Mouse (Mus musculus): ENCODE measurements around the gene Rgp1. TPM values are rescaled to one million over a fixed set of nuclear protein-coding genes. Genes with fewer than 3 reads are reported as not detected.

The Rgp1 gene
- polyA plus RNA-seq, 1 experiment from 2014 or later, result 32.2 TPM

- peak; percentile 16; the same call in 1 of the 2 replicates for ATAC-seq (ENCODE audit: borderline replicate concordance, extremely low read depth, low FRiP score, low TSS enrichment)
- Histone ChIP-seq H3K4me2 (peak overlapping the region; percentile 94), H3K9ac (peak overlapping the region; percentile 87), H3K4me1 (peaks cover 29% of the 10 kb centered on the region), H3K27me3 (no peaks in the 10 kb centered on the region), H3K36me3 (no peaks in the 10 kb centered on the region), H3K9me3 (no peaks in the 10 kb centered on the region), H3K4me3 (peak overlapping the region; percentile 75), H3K27ac (no peak overlapping the region)
- WGBS, result 46% methylated on average over 42 of the region's 42 CpGs
These were observed 53.7 kb downstream of the Rgp1 start for GRCm38 (mm10) chr4:43631956-43632920.

GRCm38 (mm10) chr4:43633296-43633695, 54.8 kb downstream of the Rgp1 start:
- WGBS, result 83% methylated on average over 8 of the region's 8 CpGs
- H3K4me2 ChIP-seq, result peak overlapping the region; percentile 94; the same call in 1 of the 2 replicates

GRCm38 (mm10) chr4:43633736-43634135, 55.2 kb downstream of the Rgp1 start:
- Histone ChIP-seq H3K27me3 (no peaks in the 10 kb centered on the region), H3K4me3 (no peak overlapping the region), H3K9me3 (no peaks in the 10 kb centered on the region), H3K9ac (no peak overlapping the region), H3K27ac (no peak overlapping the region), H3K4me1 (peaks cover 29% of the 10 kb centered on the region), H3K36me3 (no peaks in the 10 kb centered on the region), H3K4me2 (no peak overlapping the region)
- 84% methylated on average over 2 of the region's 2 CpGs for WGBS
- no peak for ATAC-seq (ENCODE audit: borderline replicate concordance, extremely low read depth, low FRiP score, low TSS enrichment)

More at GRCm38 (mm10) chr4:43633296-43633695, 54.8 kb downstream of the Rgp1 start:
- H3K4me1 ChIP-seq, result peaks cover 29% of the 10 kb centered on the region
- H3K4me3 ChIP-seq, result no peak overlapping the region
- no peaks in the 10 kb centered on the region for H3K27me3 ChIP-seq
- no peaks in the 10 kb centered on the region for H3K9me3 ChIP-seq
- H3K27ac ChIP-seq, result no peak overlapping the region
- no peaks in the 10 kb centered on the region for H3K36me3 ChIP-seq
- no peak overlapping the region for H3K9ac ChIP-seq
- ATAC-seq (ENCODE audit: borderline replicate concordance, extremely low read depth, low FRiP score, low TSS enrichment), result no peak

- Histone ChIP-seq H3K9me3 (no peaks in the 10 kb centered on the region), H3K4me2 (no peak overlapping the region), H3K27ac (no peak overlapping the region), H3K36me3 (no peaks in the 10 kb centered on the region), H3K27me3 (no peaks in the 10 kb centered on the region), H3K4me3 (no peak overlapping the region), H3K9ac (no peak overlapping the region), H3K4me1 (peaks cover 28% of the 10 kb centered on the region)
- ATAC-seq (ENCODE audit: borderline replicate concordance, extremely low read depth, low FRiP score, low TSS enrichment), result no peak
- WGBS, result 76% methylated on average over 7 of the region's 7 CpGs
These were observed 56.3 kb downstream of the Rgp1 start for GRCm38 (mm10) chr4:43634621-43635374.

- WGBS, result 75% methylated on average over 6 of the region's 6 CpGs
- ATAC-seq (ENCODE audit: borderline replicate concordance, extremely low read depth, low FRiP score, low TSS enrichment), result no peak
These were observed 58.2 kb downstream of the Rgp1 start for GRCm38 (mm10) chr4:43636751-43637150.

More at GRCm38 (mm10) chr4:43636751-43637150, 58.2 kb downstream of the Rgp1 start:
- Histone ChIP-seq H3K4me2 (no peak overlapping the region), H3K27me3 (no peaks in the 10 kb centered on the region), H3K4me1 (peaks cover 16% of the 10 kb centered on the region), H3K36me3 (no peaks in the 10 kb centered on the region), H3K27ac (no peak overlapping the region), H3K9ac (no peak overlapping the region), H3K4me3 (no peak overlapping the region), H3K9me3 (no peaks in the 10 kb centered on the region)

Small RNA genes within 50 kb of the gene (microRNA-seq; reads per million reads assigned to microRNA genes)
- not detected for gene Gm25262

Other genes starting within 250 kb of the Rgp1 start
- gene Rusc2, start 196.7 kb upstream of the Rgp1 start, polyA plus RNA-seq (2015; fragmentation: Nextera tagmentation; extraction: Ambion mirVana), result 13.0 and 14.0 TPM in 2 replicates
- gene Fam166b, start 149.6 kb upstream of the Rgp1 start, polyA plus RNA-seq (2015; fragmentation: Nextera tagmentation; extraction: Ambion mirVana), result 0.14 and 0.25 TPM in 2 replicates
- 8.3 and 8.5 TPM in 2 replicates for gene Tesk1, start 136.8 kb upstream of the Rgp1 start, polyA plus RNA-seq (2015; fragmentation: Nextera tagmentation; extraction: Ambion mirVana)
- 1.8 and 3.1 TPM in 2 replicates for gene Cd72, start 124.1 kb upstream of the Rgp1 start, polyA plus RNA-seq (2015; fragmentation: Nextera tagmentation; extraction: Ambion mirVana)
- gene Sit1, start 95.0 kb upstream of the Rgp1 start, polyA plus RNA-seq (2015; fragmentation: Nextera tagmentation; extraction: Ambion mirVana), result 0.14 and 1.2 TPM in 2 replicates
- 67.4 and 70.1 TPM in 2 replicates for gene Ccdc107, start 85.8 kb upstream of the Rgp1 start, polyA plus RNA-seq (2015; fragmentation: Nextera tagmentation; extraction: Ambion mirVana)
- 48.8 and 54.0 TPM in 2 replicates for gene Arhgef39, start 79.0 kb upstream of the Rgp1 start, polyA plus RNA-seq (2015; fragmentation: Nextera tagmentation; extraction: Ambion mirVana)
- gene Car9, start 71.7 kb upstream of the Rgp1 start, polyA plus RNA-seq (2015; fragmentation: Nextera tagmentation; extraction: Ambion mirVana), result 4.7 and 6.1 TPM in 2 replicates
- 198 and 216 TPM in 2 replicates for gene Tpm2, start 55.0 kb upstream of the Rgp1 start, polyA plus RNA-seq (2015; fragmentation: Nextera tagmentation; extraction: Ambion mirVana)
- gene Creb3, start 16.4 kb upstream of the Rgp1 start, polyA plus RNA-seq (2015; fragmentation: Nextera tagmentation; extraction: Ambion mirVana), result 62.7 and 63.2 TPM in 2 replicates
- 97.9 and 98.2 TPM in 2 replicates for gene Tln1, start 16.0 kb upstream of the Rgp1 start, polyA plus RNA-seq (2015; fragmentation: Nextera tagmentation; extraction: Ambion mirVana)
- gene Gba2, start 158 bp downstream of the Rgp1 start, polyA plus RNA-seq (2015; fragmentation: Nextera tagmentation; extraction: Ambion mirVana), result 19.0 and 21.1 TPM in 2 replicates
- 0.77 and 1.5 TPM in 2 replicates for gene Msmp, start 5.8 kb downstream of the Rgp1 start, polyA plus RNA-seq (2015; fragmentation: Nextera tagmentation; extraction: Ambion mirVana)
- 9.6 and 10.6 TPM in 2 replicates for gene Npr2, start 53.2 kb downstream of the Rgp1 start, polyA plus RNA-seq (2015; fragmentation: Nextera tagmentation; extraction: Ambion mirVana)
- 3.9 TPM in 2 replicates for gene Spag8, start 74.9 kb downstream of the Rgp1 start, polyA plus RNA-seq (2015; fragmentation: Nextera tagmentation; extraction: Ambion mirVana)
- gene Hint2, start 77.8 kb downstream of the Rgp1 start, polyA plus RNA-seq (2015; fragmentation: Nextera tagmentation; extraction: Ambion mirVana), result 110 and 114 TPM in 2 replicates
- gene Tmem8b, start 90.3 kb downstream of the Rgp1 start, polyA plus RNA-seq (2015; fragmentation: Nextera tagmentation; extraction: Ambion mirVana), result 4.2 and 4.9 TPM in 2 replicates
- gene Fam221b, start 90.4 kb downstream of the Rgp1 start, polyA plus RNA-seq (2015; fragmentation: Nextera tagmentation; extraction: Ambion mirVana), result 2.1 and 2.3 TPM in 2 replicates
- gene Olfr70, start 122.1 kb downstream of the Rgp1 start, polyA plus RNA-seq (2015; fragmentation: Nextera tagmentation; extraction: Ambion mirVana), result not detected in 2 replicates
- not detected in 2 replicates for gene Olfr71, start 131.5 kb downstream of the Rgp1 start, polyA plus RNA-seq (2015; fragmentation: Nextera tagmentation; extraction: Ambion mirVana)
- 1.1 and 1.3 TPM in 2 replicates for gene Hrct1, start 148.5 kb downstream of the Rgp1 start, polyA plus RNA-seq (2015; fragmentation: Nextera tagmentation; extraction: Ambion mirVana)
- 0.48 and 0.62 TPM in 2 replicates for gene Spaar, start 151.3 kb downstream of the Rgp1 start, polyA plus RNA-seq (2015; fragmentation: Nextera tagmentation; extraction: Ambion mirVana)
- gene Olfr159, start 192.3 kb downstream of the Rgp1 start, polyA plus RNA-seq (2015; fragmentation: Nextera tagmentation; extraction: Ambion mirVana), result not detected in 2 replicates
- gene Olfr156, start 245.2 kb downstream of the Rgp1 start, polyA plus RNA-seq (2015; fragmentation: Nextera tagmentation; extraction: Ambion mirVana), result not detected in 2 replicates